Mouse (Mus musculus) CH12.LX (cell line): ENCODE measurements around the gene Cers6. TPM values are rescaled to one million over a fixed set of nuclear protein-coding genes. Genes with fewer than 3 reads are reported as not detected.

Experiments
- DNase-seq: peaks from one replicate; pipeline ENCODE4 v3.0.0-alpha.2; 2013; ENCODE audit errors: extremely low read depth
- H3K27ac ChIP-seq: 2 replicates; pipeline ENCODE4 v1.5.1; 2012; ENCODE audit warnings: low read depth, mild to moderate bottlenecking, control low read depth, moderate library complexity; ENCODE audit not compliant: insufficient read depth
- H3K27me3 ChIP-seq: replicated peaks from 2 replicates; pipeline ENCODE3; 2012; ENCODE audit warnings: inconsistent platforms
- H3K36me3 ChIP-seq, 2 experiments: replicated peaks in 1 of 2; 2 replicates each; pipeline versions ENCODE3 to v1.6.1; 2012; ENCODE audit warnings: inconsistent platforms in 1 of 2, low read length in 1 of 2, mild to moderate bottlenecking in 1 of 2, mixed read lengths in 1 of 2, moderate library complexity in 1 of 2; ENCODE audit not compliant: control insufficient read depth in 1 of 2, insufficient read depth in 1 of 2
- H3K4me1 ChIP-seq, 2 experiments: 2 replicates each; pipeline ENCODE4 v1.6.1; 2012; ENCODE audit warnings: inconsistent platforms in 1 of 2, moderate library complexity in 1 of 2; ENCODE audit not compliant: insufficient read depth in 2 of 2, control insufficient read depth in 1 of 2
- H3K4me2 ChIP-seq: 2 replicates; pipeline ENCODE4 v1.6.1; 2012; ENCODE audit warnings: low read depth, mild to moderate bottlenecking, control low read depth; ENCODE audit not compliant: poor library complexity, insufficient read depth, severe bottlenecking
- H3K4me3 ChIP-seq, 3 experiments: fragments of 150-350 bp in 1 of 3; sonication (generic) in 1 of 3; replicated peaks in 1 of 3; 2 replicates each; pipeline versions ENCODE3 to v1.5.1; 2011 to 2012; ENCODE audit warnings: low read depth in 2 of 3, low read length in 2 of 3, mild to moderate bottlenecking in 2 of 3, moderate library complexity in 2 of 3, control low read depth in 1 of 3, improper control_type of control experiment in 1 of 3, inconsistent platforms in 1 of 3, mixed read lengths in 1 of 3; ENCODE audit not compliant: poor library complexity in 1 of 3
- H3K79me2 ChIP-seq: replicated peaks from 2 replicates; pipeline ENCODE4 v1.6.1; 2012; ENCODE audit warnings: mild to moderate bottlenecking, moderate library complexity; ENCODE audit not compliant: control insufficient read depth, poor library complexity, insufficient read depth, severe bottlenecking; ENCODE audit errors: extremely low read depth
- H3K9ac ChIP-seq: 2 replicates; pipeline ENCODE4 v1.6.1; 2012; ENCODE audit warnings: low read depth, mild to moderate bottlenecking, control low read depth, moderate library complexity; ENCODE audit not compliant: insufficient read depth
- H3K9me3 ChIP-seq: replicated peaks from 2 replicates; pipeline ENCODE3; 2012; ENCODE audit warnings: low read length, inconsistent platforms, mixed read lengths
- BHLHE40 ChIP-seq: IDR thresholded peaks from 2 replicates; pipeline ENCODE4 v1.6.1; 2011; ENCODE audit warnings: mild to moderate bottlenecking, low read depth, low read length, improper control_type of control experiment
- CHD1 ChIP-seq: IDR thresholded peaks from 2 replicates; pipeline ENCODE4 v1.6.1; 2012; ENCODE audit warnings: low read depth, low read length, improper control_type of control experiment, inconsistent platforms
- E2F4 ChIP-seq: IDR thresholded peaks from 2 replicates; pipeline ENCODE4 v1.6.1; 2011; ENCODE audit warnings: low read depth, low read length, improper control_type of control experiment; ENCODE audit not compliant: insufficient replicate concordance
- ELF1 ChIP-seq: IDR thresholded peaks from 2 replicates; pipeline ENCODE4 v1.6.1; 2014; ENCODE audit warnings: low read depth, mild to moderate bottlenecking, inconsistent platforms, low read length, improper control_type of control experiment
- EP300 ChIP-seq: IDR thresholded peaks from 2 replicates; pipeline ENCODE4 v1.6.1; 2011; ENCODE audit warnings: low read length, improper control_type of control experiment
- ETS1 ChIP-seq: conservative IDR thresholded peaks from 2 replicates; pipeline ENCODE4 v1.6.1; 2012; ENCODE audit warnings: low read depth, mild to moderate bottlenecking, inconsistent platforms, low read length, improper control_type of control experiment, moderate library complexity
- IRF4 ChIP-seq: IDR thresholded peaks from 2 replicates; pipeline ENCODE4 v1.6.1; 2014; ENCODE audit warnings: low read depth, mild to moderate bottlenecking, inconsistent platforms, low read length, improper control_type of control experiment
- KAT2A ChIP-seq: IDR thresholded peaks from 2 replicates; pipeline ENCODE4 v1.6.1; 2012; ENCODE audit warnings: low read length, improper control_type of control experiment, inconsistent platforms; ENCODE audit not compliant: insufficient replicate concordance
- MAZ ChIP-seq: IDR thresholded peaks from 2 replicates; pipeline ENCODE4 v1.6.1; 2012; ENCODE audit warnings: low read depth, mild to moderate bottlenecking, inconsistent platforms, low read length, improper control_type of control experiment, moderate library complexity
- MEF2A ChIP-seq: IDR thresholded peaks from 2 replicates; pipeline ENCODE4 v1.6.1; 2014; ENCODE audit warnings: low read depth, mild to moderate bottlenecking, inconsistent platforms, low read length, improper control_type of control experiment, borderline replicate concordance
- MYC ChIP-seq: IDR thresholded peaks from 2 replicates; pipeline ENCODE4 v1.6.1; 2011; ENCODE audit warnings: low read depth, mild to moderate bottlenecking, improper control_type of control experiment, low read length
- NELFE ChIP-seq: IDR thresholded peaks from 2 replicates; pipeline ENCODE4 v1.6.1; 2011; ENCODE audit warnings: low read depth, low read length, improper control_type of control experiment
- POLR2A ChIP-seq: IDR thresholded peaks from 2 replicates; pipeline ENCODE4 v1.6.1; 2011; ENCODE audit warnings: low read depth, mild to moderate bottlenecking, improper control_type of control experiment, low read length
- SMC3 ChIP-seq: IDR thresholded peaks from 2 replicates; pipeline ENCODE4 v1.6.1; 2011; ENCODE audit warnings: low read depth, low read length, improper control_type of control experiment
- TBP ChIP-seq: conservative IDR thresholded peaks from 2 replicates; pipeline ENCODE4 v1.6.1; 2011; ENCODE audit warnings: low read depth, low read length, improper control_type of control experiment
- UBTF ChIP-seq: IDR thresholded peaks from 2 replicates; pipeline ENCODE4 v1.6.1; 2012; ENCODE audit warnings: low read depth, mild to moderate bottlenecking, inconsistent platforms, low read length, improper control_type of control experiment, moderate library complexity
- ZNF384 ChIP-seq: IDR thresholded peaks from 2 replicates; pipeline ENCODE4 v1.6.1; 2012; ENCODE audit warnings: low read depth, low read length, improper control_type of control experiment, inconsistent platforms
- dilution Hi-C: fragments of 300-500 bp; cut with MboI; formaldehyde crosslinking; loops from 2 replicates; pipeline ENCODE4 v1.14.3; 2020; ENCODE audit warnings: low sequenced_read_pairs; ENCODE audit not compliant: extremely low pct_unique_long_range_greater_than_20kb, extremely low pct_ligation_motif_present
- in situ Hi-C: fragments of 300-500 bp; cut with MboI; formaldehyde crosslinking; loops from 3 replicates; pipeline ENCODE4 v1.14.3; 2019; ENCODE audit warnings: low sequenced_read_pairs, low pct_ligation_motif_present, low pct_unique_long_range_greater_than_20kb, mixed read lengths
- polyA plus RNA-seq: library from polyadenylated mRNA; unstranded; fragments of >175 nt; gene quantifications from 2 replicates; pipeline ENCODE4 v1.2.1, GENCODE M21; 2012; ENCODE audit warnings: low read depth; ENCODE audit not compliant: insufficient read length
- total RNA-seq, 2 experiments: library from RNA; depleted of rRNA; stranded (reverse); fragments of 300-350 nt in 1 of 2; fragments of >200 nt in 1 of 2; gene quantifications; 2 replicates each; pipeline ENCODE4 v1.2.3; 2012 to 2014

The Cers6 gene
- total and polyA plus RNA-seq, 3 experiments, result not detected

DNA sequence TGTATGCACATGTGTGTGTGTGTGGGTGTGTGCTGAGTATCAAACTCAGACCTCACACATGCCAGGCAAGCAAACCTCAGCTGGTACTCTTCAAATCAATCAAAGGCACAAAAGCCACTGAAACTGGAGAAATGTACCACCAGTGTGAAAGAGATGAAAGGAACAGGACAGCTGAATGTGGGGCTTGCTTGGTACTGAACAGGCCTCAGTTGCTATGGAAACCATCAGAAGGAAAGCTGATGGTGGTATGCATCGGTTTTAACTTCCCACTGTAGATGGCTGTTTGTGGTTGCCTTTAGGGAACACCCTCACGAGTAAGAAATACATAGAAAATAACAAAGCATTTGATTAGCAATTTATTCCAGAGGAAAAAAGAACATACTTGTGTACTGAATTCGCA is 264.2 kb downstream of the Cers6 start:
- no peaks in the 10 kb centered on the region for H3K79me2 ChIP-seq
- H3K4me1 ChIP-seq, result peaks cover 3 to 13% of the 10 kb centered on the region in 2 experiments; a peak in 3 of 4 replicates
- dilution Hi-C loops, result no loop called here
- H3K27ac ChIP-seq, result no peak overlapping the region
- no peak overlapping the region for H3K4me2 ChIP-seq
- H3K4me3 ChIP-seq, result no peak overlapping the region
- no peak overlapping the region for H3K9ac ChIP-seq
- no peaks in the 10 kb centered on the region for H3K9me3 ChIP-seq
- H3K36me3 ChIP-seq, result no peaks in the 10 kb centered on the region
- in situ Hi-C loops, result no loop called here
- TF ChIP-seq POLR2A (no peak), NELFE (no peak), SMC3 (no peak), BHLHE40 (no peak), EP300 (no peak), ELF1 (no peak), UBTF (no peak), IRF4 (no peak), MAZ (no peak), MYC (no peak), ZNF384 (no peak)
- DNase-seq, result no peak
- H3K27me3 ChIP-seq, result no peaks in the 10 kb centered on the region

- dilution Hi-C loops (no loop called here), in situ Hi-C loops (no loop called here)
- TF ChIP-seq MEF2A, result no peak
- Histone ChIP-seq H3K4me3 (no peak overlapping the region), H3K4me1 (peaks cover 3 to 40% of the 10 kb centered on the region in 2 experiments; a peak in 3 of 4 replicates), H3K79me2 (no peaks in the 10 kb centered on the region), H3K27ac (no peak overlapping the region), H3K36me3 (no peaks in the 10 kb centered on the region), H3K4me2 (no peak overlapping the region), H3K27me3 (no peaks in the 10 kb centered on the region), H3K9me3 (no peaks in the 10 kb centered on the region), H3K9ac (no peak overlapping the region)
- no peak for DNase-seq
These were observed 267.1 kb downstream of the Cers6 start for GRCm38 (mm10) chr2:69128321-69128720.

- H3K9me3 ChIP-seq, result no peaks in the 10 kb centered on the region
- H3K4me2 ChIP-seq, result no peak overlapping the region
- H3K79me2 ChIP-seq, result no peaks in the 10 kb centered on the region
- TF ChIP-seq CHD1 (no peak), TBP (no peak), ETS1 (peak; percentile 16; the same call in 1 of the 2 replicates), KAT2A (no peak), E2F4 (no peak)
- H3K4me1 ChIP-seq, result peaks cover 3 to 40% of the 10 kb centered on the region in 2 experiments; a peak in 3 of 4 replicates
- H3K27me3 ChIP-seq, result no peaks in the 10 kb centered on the region
- no peak overlapping the region for H3K9ac ChIP-seq
- dilution Hi-C loops, result no loop called here
- H3K36me3 ChIP-seq, result no peaks in the 10 kb centered on the region
- DNase-seq, result no peak
- in situ Hi-C loops, result no loop called here
- no peak overlapping the region for H3K4me3 ChIP-seq
- no peak overlapping the region for H3K27ac ChIP-seq
These were observed 267.7 kb downstream of the Cers6 start for GRCm38 (mm10) chr2:69128921-69129395.
